Mouse (Mus musculus): ENCODE results near the gene Cbfa2t3. TPM values are rescaled to one million over a fixed set of nuclear protein-coding genes. Genes with fewer than 3 reads are reported as not detected.
A peak's percentile ranks its signal among the peaks of the same experiment; 100 is the strongest.

Gene Cbfa2t3
- polyA plus RNA-seq, 1 experiment from 2014 or later, result 4.7 TPM

DNA sequence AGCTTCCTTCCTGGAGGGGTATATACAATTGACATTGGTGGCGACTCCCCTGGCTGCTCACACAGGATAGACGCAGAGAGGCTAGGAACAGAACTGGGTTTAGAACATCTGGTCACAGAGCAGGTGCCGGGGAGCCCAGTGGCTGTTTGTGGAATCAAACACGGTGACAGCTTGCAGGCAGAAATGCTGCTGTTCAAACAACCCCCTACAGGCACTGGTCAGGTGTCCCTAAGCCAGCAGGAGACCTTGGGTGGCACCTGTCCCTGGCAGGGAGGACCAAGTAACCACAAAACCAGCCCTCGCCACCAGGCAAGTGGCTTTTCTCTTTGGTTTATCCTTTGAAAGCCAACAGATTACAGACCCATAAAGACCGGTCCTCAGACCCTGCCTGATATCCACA, 27.0 kb downstream of the Cbfa2t3 start:
- WGBS, result 58% methylated on average over 6 of the region's 6 CpGs
- H3K36me3 ChIP-seq (ENCODE audit: insufficient read depth), result no peaks in the 10 kb centered on the region
- no peak overlapping the region for H3K9ac ChIP-seq
- no peak overlapping the region for H3K4me3 ChIP-seq (ENCODE audit: low read depth, low read length)
- H3K4me2 ChIP-seq, result no peak overlapping the region
- peaks cover 8% of the 10 kb centered on the region for H3K4me1 ChIP-seq (ENCODE audit: insufficient read depth)
- no peak for ATAC-seq (ENCODE audit: insufficient read depth)
- peaks cover 43% of the 10 kb centered on the region for H3K27me3 ChIP-seq (ENCODE audit: insufficient read depth, low read length)
- H3K9me3 ChIP-seq (ENCODE audit: low read depth, low read length), result no peaks in the 10 kb centered on the region
- no peak for DNase-seq
- no peak overlapping the region for H3K27ac ChIP-seq (ENCODE audit: low read depth)
- no peak for TF ChIP-seq CTCF (IDR thresholded peaks at IDR 0.05; ENCODE audit: low read depth)

- peaks cover 18% of the 10 kb centered on the region for H3K4me1 ChIP-seq (ENCODE audit: insufficient read depth)
- no peak overlapping the region for H3K9ac ChIP-seq
- no peak for TF ChIP-seq CTCF (IDR thresholded peaks at IDR 0.05; ENCODE audit: low read depth)
- no peak overlapping the region for H3K4me2 ChIP-seq
- peaks cover 32% of the 10 kb centered on the region for H3K27me3 ChIP-seq (ENCODE audit: insufficient read depth, low read length)
- no peak for ATAC-seq (ENCODE audit: insufficient read depth)
- no peak for DNase-seq
- no peaks in the 10 kb centered on the region for H3K9me3 ChIP-seq (ENCODE audit: low read depth, low read length)
- H3K4me3 ChIP-seq (ENCODE audit: low read depth, low read length), result no peak overlapping the region
- H3K27ac ChIP-seq (ENCODE audit: low read depth), result no peak overlapping the region
- H3K36me3 ChIP-seq (ENCODE audit: insufficient read depth), result no peaks in the 10 kb centered on the region
- WGBS, result 58% methylated on average over 3 of the region's 3 CpGs
Measured at GRCm38 (mm10) chr8:122670718-122671117, 28.2 kb downstream of the Cbfa2t3 start.

DNA sequence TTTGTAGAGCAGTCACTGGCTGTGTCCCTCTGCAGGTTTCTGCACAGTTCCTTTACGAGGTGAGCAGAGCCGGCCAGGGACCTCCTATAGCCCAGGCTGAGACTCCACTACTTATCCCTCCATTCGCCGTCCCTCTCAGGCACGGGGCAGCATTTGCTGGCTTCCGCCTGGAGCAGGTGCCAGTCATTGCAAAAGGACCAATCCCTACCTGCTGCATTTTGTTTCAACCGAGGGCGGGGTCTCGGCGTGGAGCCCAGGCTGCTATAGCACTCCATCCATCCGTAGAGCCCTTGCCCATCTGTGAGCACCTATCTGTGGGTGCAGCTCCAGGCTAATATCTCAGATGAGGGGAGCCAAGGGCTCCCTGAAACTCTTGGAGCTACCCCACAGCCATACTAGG, 28.9 kb downstream of the Cbfa2t3 start:
- no peak for TF ChIP-seq CTCF (IDR thresholded peaks at IDR 0.05; ENCODE audit: low read depth)
- H3K4me1 ChIP-seq (ENCODE audit: insufficient read depth), result peaks cover 18% of the 10 kb centered on the region
- no peak overlapping the region for H3K27ac ChIP-seq (ENCODE audit: low read depth)
- no peak overlapping the region for H3K4me3 ChIP-seq (ENCODE audit: low read depth, low read length)
- no peak for DNase-seq
- WGBS, result 30% methylated on average over 11 of the region's 11 CpGs
- H3K27me3 ChIP-seq (ENCODE audit: insufficient read depth, low read length), result peaks cover 25% of the 10 kb centered on the region
- no peak overlapping the region for H3K4me2 ChIP-seq
- no peak overlapping the region for H3K9ac ChIP-seq
- no peak for ATAC-seq (ENCODE audit: insufficient read depth)
- no peaks in the 10 kb centered on the region for H3K36me3 ChIP-seq (ENCODE audit: insufficient read depth)
- no peaks in the 10 kb centered on the region for H3K9me3 ChIP-seq (ENCODE audit: low read depth, low read length)

- WGBS, result 32% methylated on average over 5 of the region's 5 CpGs
- H3K4me1 ChIP-seq (ENCODE audit: insufficient read depth), result peaks cover 18% of the 10 kb centered on the region
- peaks cover 22% of the 10 kb centered on the region for H3K27me3 ChIP-seq (ENCODE audit: insufficient read depth, low read length)
- H3K4me2 ChIP-seq, result no peak overlapping the region
- H3K27ac ChIP-seq (ENCODE audit: low read depth), result no peak overlapping the region
- DNase-seq (no peak), ATAC-seq (ENCODE audit: insufficient read depth) (no peak)
- H3K9ac ChIP-seq, result no peak overlapping the region
- TF ChIP-seq CTCF (IDR thresholded peaks at IDR 0.05; ENCODE audit: low read depth), result no peak
- H3K4me3 ChIP-seq (ENCODE audit: low read depth, low read length), result no peak overlapping the region
- no peaks in the 10 kb centered on the region for H3K36me3 ChIP-seq (ENCODE audit: insufficient read depth)
- H3K9me3 ChIP-seq (ENCODE audit: low read depth, low read length), result no peaks in the 10 kb centered on the region
Measured at GRCm38 (mm10) chr8:122669370-122669769, 29.5 kb downstream of the Cbfa2t3 start.

DNA sequence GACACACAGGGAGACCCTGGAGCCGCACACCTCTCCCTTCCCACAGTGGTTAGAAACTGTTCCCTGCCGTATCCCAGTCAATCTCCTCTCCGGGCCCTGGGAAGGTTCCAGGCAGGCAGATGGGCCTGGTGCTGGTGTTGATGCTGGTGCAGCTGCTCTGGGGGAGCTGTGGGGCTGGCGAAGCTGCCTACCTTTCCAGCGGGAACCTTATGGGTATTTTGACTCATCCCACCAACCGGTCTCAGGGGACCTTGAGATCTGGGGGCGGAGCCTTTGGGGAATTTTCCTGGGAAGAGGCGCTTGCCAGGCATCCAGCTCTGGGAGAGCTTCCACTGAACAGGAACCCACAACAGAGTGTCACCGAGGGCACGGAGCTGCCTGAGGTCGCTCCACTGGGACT, 31.1 kb downstream of the Cbfa2t3 start:
- ATAC-seq (ENCODE audit: insufficient read depth) (no peak), DNase-seq (no peak)
- Histone ChIP-seq H3K27me3 (ENCODE audit: insufficient read depth, low read length) (peaks cover 21% of the 10 kb centered on the region), H3K4me1 (ENCODE audit: insufficient read depth) (peaks cover 22% of the 10 kb centered on the region), H3K27ac (ENCODE audit: low read depth) (no peak overlapping the region), H3K9ac (no peak overlapping the region), H3K36me3 (ENCODE audit: insufficient read depth) (no peaks in the 10 kb centered on the region), H3K4me2 (no peak overlapping the region), H3K9me3 (ENCODE audit: low read depth, low read length) (no peaks in the 10 kb centered on the region), H3K4me3 (ENCODE audit: low read depth, low read length) (no peak overlapping the region)
- 74% methylated on average over 11 of the region's 11 CpGs for WGBS
- no peak for TF ChIP-seq CTCF (IDR thresholded peaks at IDR 0.05; ENCODE audit: low read depth)

GRCm38 (mm10) chr8:122666827-122667226, 32.1 kb downstream of the Cbfa2t3 start:
- no peaks in the 10 kb centered on the region for H3K36me3 ChIP-seq (ENCODE audit: insufficient read depth)
- ATAC-seq (ENCODE audit: insufficient read depth) (peak; percentile 19), DNase-seq (peak; percentile 68)
- WGBS, result 33% methylated on average over 12 of the region's 12 CpGs
- peaks cover 22% of the 10 kb centered on the region for H3K4me1 ChIP-seq (ENCODE audit: insufficient read depth)
- peak overlapping the region; percentile 18; the same call in 1 of the 2 replicates for H3K9ac ChIP-seq
- peak overlapping the region; percentile 26 for H3K4me2 ChIP-seq
- no peaks in the 10 kb centered on the region for H3K9me3 ChIP-seq (ENCODE audit: low read depth, low read length)
- H3K27me3 ChIP-seq (ENCODE audit: insufficient read depth, low read length), result peaks cover 12% of the 10 kb centered on the region
- H3K27ac ChIP-seq (ENCODE audit: low read depth), result peak overlapping the region; percentile 80; the same call in 1 of the 2 replicates
- no peak for TF ChIP-seq CTCF (IDR thresholded peaks at IDR 0.05; ENCODE audit: low read depth)
- no peak overlapping the region for H3K4me3 ChIP-seq (ENCODE audit: low read depth, low read length)

DNA sequence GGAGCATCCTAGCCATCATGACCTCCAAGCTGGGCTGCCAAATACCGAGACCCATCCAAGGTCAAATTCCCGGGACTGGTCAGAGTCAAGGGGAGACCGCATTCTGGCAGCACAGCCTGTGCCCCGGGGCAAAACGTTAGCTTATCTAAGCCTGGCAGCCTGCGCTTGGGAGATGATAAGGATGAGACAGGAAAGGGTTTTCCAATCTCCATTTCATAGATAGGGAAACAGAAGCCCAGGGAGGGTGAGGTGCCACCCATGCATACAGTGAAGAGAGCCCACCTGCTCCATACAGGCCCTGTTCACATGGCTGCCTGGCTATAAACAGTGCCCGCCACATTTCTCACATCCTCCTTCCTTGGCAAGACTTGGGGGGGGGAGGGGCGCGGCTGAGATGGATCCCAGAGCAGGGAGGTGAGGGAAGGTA, 32.6 kb downstream of the Cbfa2t3 start:
- Histone ChIP-seq H3K9ac (peak overlapping the region; percentile 18; the same call in 1 of the 2 replicates), H3K9me3 (ENCODE audit: low read depth, low read length) (no peaks in the 10 kb centered on the region), H3K4me1 (ENCODE audit: insufficient read depth) (peaks cover 24% of the 10 kb centered on the region), H3K36me3 (ENCODE audit: insufficient read depth) (no peaks in the 10 kb centered on the region), H3K4me3 (ENCODE audit: low read depth, low read length) (no peak overlapping the region), H3K27ac (ENCODE audit: low read depth) (peak overlapping the region; percentile 80; the same call in 1 of the 2 replicates), H3K27me3 (ENCODE audit: insufficient read depth, low read length) (peaks cover 11% of the 10 kb centered on the region), H3K4me2 (peak overlapping the region; percentile 26)
- WGBS, result 31% methylated on average over 9 of the region's 9 CpGs
- TF ChIP-seq CTCF (IDR thresholded peaks at IDR 0.05; ENCODE audit: low read depth), result no peak
- ATAC-seq (ENCODE audit: insufficient read depth) (no peak), DNase-seq (no peak)
